Mouse (Mus musculus) cerebellum, postnatal 14 days (tissue): ENCODE data around the gene Hist2h3b.
"Not testable (repeated sequence)": the region's sequence is repeated elsewhere in the genome, so short reads cannot be mapped to it uniquely, and the experiment has no call there.

ENCODE experiments used
- DNase-seq, 2 experiments: peaks; one replicate each; pipeline ENCODE4 v3.0.0; 2021; ENCODE audit warnings: mixed read lengths in 2 of 2

Hist2h3b gene

DNA sequence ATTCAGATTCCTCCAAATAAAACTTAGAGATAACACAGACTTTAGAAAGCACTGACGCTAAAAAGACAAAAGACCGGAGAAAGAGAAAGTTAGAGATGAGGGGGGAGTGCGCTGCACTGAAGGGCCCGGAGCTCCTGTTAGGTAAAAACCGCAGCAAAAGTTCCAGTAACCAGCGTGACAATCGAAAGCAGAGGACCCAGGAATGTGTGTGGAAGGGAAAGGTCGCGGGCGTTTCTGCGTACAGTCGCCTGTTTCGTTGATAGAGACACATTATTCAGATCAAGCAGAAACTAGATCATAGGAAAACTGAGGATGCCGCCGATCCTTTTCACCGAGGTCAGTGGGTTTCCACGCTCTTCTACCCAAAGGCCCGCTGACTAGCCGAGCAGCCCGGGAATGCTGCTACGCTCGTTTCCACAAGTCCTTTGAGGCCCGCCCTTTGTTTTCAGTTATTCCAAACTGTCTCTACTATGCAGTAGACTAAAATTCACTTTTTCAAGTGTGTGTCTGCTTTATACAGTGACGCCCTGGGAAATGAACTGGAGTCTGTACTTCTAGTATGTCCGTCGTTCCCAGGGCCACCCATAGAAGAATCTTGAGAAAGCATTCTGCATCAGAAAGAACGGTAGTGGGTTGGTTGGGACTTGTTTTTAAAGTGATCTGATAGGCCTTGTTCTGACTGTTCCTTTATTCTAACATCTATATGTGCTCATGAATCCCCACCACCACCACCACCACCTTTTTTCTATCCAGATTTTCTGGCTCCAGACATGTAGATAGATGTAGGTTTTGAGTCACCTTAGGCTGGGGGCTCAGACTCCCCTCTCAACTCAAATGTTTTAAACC lies 4.7 kb upstream of the Hist2h3b start:
- peak; percentile 57 to 67 for DNase-seq

DNA sequence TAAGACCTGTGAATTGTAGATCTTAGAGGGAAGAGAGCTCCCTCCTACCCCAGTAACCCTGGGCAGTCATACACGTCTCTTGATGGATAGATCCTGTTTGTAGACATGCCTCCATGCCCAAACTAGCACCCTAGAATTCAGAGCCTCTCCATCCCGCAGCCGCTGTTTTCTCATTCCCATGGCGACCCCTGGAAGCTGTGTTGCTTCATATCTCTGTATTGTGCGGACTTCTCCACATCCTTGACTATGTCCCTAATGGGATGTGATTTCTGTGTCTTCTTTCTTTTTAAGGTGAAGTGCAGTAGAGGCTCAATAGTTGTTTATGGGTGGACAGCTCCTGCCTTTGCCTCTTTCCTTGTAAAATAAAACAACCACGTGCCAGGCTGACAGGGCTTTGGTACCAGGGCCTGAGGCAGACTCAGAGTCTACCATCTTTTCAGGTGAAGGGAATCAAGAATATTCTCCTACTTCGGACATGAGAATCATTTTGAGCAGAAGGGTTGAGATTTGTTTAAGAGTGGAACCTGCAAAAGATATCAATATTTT lies 4.0 kb upstream of the Hist2h3b start:
- no peak for DNase-seq

DNA sequence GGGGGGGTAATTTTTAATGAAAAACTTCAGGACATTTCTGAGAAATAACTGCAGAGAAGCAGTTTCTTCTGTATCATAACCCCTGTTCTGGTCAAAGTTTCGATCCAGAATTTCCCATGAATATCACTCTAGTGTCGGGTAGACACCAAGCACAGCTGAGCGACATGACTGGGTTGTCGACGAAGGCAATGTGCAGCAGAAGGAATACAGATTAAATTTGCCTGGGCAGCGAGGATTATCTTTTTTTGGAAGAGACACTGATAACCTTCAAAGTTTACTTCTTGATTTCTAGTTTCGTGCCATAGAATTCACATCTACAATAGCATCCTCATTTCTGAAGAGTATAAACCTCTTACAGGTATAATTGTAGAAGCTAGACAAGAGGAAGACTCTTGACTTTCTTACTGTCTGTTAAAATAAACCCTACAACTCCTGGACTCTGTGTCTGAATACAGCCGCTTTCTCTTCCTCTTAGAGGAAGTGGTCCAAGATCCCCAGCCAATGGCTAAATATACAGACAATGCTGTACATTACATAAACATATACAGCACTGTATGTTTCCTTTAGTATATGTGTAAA lies 2.2 kb upstream of the Hist2h3b start:
- no peak for DNase-seq

DNA sequence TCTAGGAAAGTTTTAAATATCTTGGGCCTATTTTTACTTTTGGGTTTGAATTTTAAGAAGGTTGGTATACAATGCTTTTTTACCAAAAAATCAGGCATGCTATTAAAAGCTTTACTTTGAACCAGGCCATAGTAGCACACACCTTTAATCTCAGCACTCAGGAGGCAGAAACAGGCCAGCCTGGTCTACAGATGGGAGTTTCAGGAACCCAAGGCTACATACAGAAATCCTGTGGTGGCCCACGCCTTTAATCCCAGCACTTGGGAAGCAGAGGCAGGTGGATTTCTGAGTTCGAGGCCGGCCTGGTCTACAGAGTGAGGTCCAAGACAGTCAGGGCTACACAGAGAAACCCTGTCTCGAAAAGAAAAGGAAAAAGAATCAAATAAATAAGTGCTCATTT lies 913 bp upstream of the Hist2h3b start:
- DNase-seq = no peak

DNA sequence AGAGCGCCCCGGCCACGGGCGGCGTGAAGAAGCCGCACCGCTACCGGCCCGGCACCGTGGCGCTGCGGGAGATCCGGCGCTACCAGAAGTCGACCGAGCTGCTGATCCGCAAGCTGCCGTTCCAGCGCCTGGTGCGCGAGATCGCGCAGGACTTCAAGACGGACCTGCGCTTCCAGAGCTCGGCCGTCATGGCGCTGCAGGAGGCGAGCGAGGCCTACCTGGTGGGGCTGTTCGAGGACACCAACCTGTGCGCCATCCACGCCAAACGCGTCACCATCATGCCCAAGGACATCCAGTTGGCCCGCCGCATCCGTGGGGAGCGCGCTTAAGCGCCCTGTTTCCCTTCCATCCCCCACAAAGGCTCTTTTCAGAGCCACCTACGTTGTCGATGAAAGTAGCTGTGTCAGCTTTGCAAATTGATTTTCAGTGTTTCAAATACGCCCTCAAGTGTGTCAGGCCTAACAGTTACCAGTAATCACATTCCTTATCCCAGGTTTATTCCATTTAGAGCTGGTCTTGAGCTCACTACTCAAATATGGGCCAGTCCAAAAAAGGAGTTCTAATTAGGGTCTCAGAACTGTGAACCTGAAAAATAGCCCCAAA lies 423 bp downstream of the Hist2h3b start:
- DNase-seq = peak in 1 of 2 experiments; percentile 41

DNA sequence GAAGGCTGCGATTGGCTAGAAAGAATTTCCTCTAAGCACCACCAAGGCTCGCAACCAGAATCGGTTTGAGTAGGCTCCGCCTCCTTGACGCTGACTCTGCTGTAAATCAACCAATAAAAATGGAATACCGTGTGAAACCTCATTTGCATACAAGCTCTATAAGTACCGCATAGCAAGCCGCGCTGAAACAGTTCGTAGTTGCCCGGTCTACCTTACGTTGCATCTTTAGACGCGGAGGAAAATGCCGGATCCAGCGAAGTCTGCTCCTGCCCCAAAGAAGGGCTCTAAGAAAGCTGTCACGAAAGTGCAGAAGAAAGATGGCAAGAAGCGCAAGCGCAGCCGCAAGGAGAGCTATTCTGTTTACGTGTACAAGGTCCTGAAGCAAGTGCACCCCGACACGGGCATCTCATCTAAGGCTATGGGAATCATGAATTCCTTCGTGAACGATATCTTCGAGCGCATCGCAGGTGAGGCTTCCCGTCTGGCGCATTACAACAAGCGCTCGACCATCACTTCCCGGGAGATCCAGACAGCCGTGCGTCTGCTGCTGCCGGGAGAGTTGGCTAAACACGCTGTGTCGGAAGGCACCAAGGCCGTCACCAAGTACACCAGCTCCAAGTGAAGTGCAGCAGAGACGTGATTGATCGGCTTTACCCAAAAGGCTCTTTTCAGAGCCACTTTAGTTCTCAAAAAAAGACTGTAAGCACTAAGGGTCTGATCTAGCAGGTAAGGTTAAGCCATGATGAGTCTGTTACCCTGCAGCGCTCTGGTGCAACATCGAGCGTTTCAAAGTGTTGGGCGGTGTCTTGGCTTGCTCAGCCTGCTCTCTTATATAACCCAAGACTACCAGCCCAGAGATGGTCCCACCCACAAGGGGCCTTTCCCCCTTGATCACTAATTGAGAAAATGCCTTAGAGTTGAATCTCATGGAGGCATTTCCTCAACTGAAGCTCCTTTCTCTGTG lies 1.3 kb downstream of the Hist2h3b start, which contains the start of gene Hist2h2bb:
TSS of gene Hist2h2bb (plus strand) at position 242 of the 964 bp plus-strand sequence.
- peak; percentile 88 to 93 for DNase-seq

DNA sequence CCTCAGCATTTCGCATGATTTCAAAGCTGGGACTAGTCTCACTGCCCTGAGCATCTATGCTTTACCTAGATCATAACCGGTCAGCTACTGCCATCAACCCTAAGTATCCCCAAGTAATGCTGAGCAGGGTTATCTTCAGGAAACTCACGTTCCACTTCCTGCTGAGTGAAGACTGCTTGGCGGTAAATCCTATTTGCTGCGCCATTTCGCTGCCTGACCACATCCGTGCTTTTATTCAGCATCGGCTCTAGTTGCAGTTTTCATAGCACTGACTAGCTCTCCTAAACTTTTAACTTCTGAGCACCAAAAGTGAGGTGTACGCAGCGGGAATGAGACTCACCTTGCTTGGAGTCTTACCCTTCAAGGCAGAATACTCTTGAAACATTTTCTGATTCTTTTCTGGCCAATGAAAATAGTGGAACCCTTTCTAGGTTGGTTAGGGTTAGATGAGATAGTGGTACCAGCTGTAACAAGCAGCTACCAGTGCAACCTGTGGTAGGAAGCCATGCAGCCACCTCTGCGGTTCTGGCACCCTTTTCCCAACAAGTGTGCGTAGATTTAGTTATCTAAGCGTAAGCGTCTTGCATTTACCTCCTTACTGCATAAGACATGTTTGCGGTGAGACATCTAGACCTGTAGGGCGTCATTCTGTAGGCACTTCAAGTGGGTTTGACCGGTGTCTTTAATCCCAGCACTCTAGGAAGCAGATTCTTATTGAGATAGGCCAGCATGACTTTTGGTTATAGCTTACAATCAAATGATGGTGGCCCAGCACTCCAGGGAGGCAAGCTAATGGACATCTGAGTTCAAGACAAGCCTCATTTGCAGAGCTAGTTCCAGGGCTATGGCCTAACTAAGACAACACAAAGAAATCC lies 5.4 kb downstream of the Hist2h3b start:
- DNase-seq = no peak

DNA sequence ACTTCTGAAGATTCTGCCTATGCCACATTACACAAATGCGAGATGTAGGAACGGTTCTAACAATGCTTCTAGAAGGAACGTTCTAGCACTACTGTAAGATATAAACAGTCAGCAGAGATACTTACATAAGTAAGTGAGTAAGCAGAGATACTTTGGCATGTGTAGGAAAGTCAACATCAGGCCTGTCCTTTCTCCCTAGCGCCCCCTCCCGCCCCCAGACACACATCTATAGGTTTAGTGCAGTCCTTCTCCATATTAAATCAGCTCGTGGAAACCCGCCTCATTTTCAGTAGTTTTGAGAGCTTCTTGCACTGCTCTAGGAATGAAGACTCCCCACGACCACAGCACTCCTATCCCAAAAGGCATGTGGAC lies 9.0 kb downstream of the Hist2h3b start:
- peak in 1 of 2 experiments; percentile 53 for DNase-seq

DNA sequence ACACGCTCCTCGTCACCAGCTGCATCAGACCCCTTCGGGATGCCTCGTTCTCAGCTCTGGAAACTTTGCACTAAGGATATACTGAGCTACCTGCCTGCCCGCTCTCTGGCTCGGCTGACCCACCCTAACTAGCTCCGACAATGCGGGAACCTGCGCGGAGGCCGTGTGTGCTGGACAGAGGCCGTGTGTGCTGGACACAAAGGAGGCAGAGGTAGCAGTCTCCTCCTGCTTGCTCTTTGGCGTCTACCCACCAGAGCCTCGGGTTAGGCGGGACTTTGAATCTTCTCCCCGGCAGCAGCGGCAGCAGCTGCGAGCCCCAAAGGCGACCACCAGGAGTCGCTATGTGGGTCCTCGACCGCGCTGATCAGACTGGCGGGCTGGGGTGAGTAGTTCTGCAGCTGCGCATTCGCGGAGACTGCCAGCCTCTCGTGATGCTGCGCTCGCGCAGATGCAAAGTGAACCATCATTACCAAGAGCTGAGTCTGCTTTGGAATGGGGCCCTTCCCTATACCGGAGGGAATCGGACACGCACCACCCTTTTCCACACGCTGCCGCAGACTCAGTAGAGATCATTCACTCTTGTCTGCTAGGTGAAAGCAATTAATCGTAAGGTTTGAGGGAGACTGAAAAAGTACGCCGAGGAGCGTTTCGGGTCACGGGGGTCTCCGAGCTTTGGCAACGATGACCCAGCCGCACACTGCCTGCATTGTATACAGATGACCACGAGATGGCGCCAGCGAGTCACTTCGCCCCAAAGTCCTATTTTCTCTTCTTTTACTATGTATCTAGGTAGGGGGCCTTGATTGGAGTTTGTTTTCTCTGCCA lies 9.6 kb downstream of the Hist2h3b start:
- DNase-seq = peak; percentile 92 to 94

DNA sequence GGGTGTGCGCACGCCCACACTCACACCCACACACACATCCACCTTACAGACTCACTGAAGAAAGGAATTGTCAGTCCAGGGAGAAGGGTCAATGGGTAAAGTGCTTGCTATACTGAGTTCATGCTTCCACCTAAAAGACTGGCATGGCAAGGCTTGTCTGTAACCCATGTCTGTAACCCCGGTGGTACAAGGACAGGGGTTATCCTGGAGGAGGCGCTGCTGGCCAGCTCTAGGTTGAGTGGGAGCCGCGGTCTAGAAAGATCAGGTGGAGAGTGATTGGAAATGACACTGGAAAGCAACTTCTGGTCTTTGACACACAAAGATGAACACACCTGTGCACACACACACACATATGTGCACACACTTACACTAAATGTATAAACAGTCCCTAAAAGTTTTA lies 12.2 kb downstream of the Hist2h3b start:
- no peak for DNase-seq

DNA sequence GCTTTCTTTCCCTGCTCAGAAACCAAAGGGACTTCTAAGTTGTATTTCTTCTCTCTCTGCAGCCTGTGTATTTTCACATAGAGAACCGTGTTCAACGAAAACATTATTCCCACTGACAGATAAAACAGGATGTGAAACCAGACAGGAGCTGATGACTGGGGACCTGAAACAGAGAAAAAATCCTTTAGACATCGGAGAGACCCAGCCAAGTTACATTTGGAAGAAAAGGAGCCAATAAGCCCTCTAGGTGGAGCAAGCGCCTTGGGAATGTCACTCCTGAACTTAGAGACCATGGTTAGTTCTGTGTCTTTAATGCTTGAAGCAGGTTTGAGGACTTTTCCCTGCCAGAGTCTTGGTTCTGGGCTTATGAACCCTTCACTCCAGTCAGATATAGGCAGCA lies 16.0 kb downstream of the Hist2h3b start:
- peak in 1 of 2 experiments; percentile 30 for DNase-seq

DNA sequence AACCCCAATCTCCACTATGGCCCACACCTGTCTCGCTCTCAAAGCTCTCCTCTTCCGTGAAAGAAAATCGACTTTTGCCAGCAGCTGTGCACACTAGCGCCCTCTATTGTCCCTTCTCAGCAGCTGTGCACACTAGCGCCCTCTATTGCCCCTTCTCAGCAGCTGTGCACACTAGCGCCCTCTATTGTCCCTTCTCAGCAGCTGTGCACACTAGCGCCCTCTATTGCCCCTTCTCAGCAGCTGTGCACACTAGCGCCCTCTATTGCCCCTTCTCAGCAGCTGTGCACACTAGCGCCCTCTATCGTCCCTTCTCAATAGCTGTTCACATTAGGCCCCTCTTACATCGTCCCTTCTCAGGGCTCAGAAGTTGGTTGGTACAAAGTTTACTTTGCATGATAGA lies 18.9 kb downstream of the Hist2h3b start:
- not testable (repeated sequence) for DNase-seq

DNA sequence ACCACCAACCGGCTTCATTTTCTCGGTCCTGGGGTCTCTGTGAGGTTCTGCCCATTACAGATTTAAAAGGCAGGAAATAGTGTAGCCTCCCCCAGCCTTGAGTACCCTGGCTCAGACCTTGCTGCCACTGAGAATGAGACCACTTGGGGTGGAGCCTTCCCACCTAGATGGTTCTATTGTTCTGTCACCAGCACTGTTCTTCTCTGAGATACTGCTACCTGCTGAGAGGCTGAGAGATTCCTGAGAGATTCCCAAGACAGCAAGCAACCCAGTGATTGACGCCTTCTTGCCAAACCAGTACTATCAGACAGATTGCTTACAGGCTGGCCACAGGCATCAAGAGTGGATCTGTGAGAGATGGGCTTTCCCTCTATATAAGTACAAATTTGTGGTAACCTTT lies 20.7 kb downstream of the Hist2h3b start:
- DNase-seq = no peak

DNA sequence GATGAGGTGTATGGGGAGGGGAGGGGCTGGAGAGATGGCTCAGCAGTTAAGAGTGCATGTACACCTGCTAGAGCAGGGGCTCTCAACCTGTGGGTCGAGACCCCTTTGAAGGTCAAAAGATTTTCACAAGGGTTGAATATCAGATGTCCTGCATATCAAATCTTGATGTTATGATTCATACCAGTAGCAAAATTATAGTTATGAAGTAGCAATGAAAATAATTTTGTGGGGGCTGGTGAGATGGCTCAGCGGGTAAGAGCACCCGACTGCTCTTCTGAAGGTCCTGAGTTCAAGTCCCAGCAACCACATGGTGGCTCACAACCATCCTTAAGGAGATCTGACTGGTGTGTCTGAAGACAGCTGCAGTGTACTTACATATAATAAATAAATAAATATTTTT lies 22.3 kb downstream of the Hist2h3b start:
- DNase-seq = not testable (repeated sequence)

DNA sequence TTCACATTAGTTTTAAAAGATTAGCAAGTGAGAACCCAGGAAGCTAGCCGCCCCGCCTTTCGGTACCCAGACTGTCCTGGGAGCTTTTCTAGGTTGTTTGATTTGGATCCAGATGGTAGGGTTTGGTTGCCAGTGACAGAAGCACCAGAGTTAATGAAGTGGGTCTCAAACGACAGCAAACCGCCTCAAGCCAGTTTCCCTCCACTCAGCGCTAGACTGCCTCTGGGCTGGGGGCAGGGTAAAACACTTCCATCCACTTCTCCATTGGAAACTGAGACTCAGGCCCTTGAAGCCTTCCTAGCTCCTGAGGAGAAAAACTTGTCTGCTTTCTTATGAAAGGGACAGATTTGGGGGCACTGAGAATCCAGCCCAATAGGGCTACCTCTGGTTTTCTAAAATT lies 24.2 kb downstream of the Hist2h3b start:
- DNase-seq = no peak

DNA sequence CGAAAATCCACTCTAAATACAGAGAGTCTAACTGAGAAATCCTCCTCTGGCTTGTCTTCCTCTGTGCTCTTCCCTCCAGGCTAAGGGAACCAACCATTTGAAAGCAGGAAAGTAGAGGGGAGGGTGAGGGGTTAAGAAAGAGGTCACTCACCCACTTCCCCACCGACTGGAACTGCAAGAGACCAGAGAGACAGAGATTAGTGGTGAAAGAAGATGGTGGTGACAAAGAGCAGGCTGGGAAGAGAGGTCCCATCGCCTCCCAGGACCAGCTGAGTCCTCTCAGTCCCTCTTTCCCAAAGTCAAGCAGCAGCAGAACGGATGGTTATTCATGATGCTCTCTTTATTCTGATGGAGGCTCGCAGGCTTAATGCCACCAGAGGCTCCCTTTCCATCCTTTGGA lies 24.9 kb downstream of the Hist2h3b start:
- DNase-seq = no peak

DNA sequence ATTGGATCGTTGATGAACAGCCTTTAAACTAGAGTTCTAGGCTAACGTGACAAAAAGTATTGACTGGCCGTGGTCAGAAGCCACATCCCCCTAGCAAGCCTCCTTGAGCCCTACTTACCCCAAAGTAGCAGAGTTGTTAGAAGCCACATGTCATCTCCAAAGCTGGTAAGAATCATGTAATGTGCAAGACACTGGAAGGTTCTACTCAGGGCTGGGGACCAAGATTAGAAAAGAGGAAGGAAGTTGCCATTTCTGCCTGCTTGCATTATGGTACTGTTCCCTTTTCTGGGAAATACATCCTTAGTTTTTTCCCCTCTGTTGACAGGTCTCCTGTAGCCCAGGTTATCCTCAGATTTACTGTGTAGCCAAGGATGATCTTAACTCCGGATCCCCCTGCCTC lies 25.3 kb downstream of the Hist2h3b start, which contains the start of gene Fcgr1:
TSS of gene Fcgr1 (minus strand) at position 183 of the 400 bp plus-strand sequence.
- DNase-seq = no peak

DNA sequence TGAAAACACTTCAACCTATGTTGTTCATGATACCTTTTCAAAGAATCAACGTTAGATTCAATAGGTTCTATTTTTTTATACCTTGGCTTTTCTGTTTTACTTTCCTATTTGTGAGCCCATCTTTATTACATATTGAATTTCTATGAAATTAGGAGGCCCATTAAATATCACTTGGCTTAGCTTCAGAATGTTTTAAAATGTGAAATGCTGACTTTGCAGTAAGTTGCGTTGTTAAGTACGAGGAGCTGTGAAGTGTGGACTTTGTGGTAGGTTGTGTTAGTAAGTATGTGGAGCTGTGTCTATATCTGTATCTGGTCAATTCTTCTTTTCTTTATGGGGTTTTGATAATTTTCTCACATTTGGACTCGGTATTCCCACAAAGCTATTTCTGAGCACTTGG lies 29.9 kb downstream of the Hist2h3b start:
- no peak for DNase-seq

DNA sequence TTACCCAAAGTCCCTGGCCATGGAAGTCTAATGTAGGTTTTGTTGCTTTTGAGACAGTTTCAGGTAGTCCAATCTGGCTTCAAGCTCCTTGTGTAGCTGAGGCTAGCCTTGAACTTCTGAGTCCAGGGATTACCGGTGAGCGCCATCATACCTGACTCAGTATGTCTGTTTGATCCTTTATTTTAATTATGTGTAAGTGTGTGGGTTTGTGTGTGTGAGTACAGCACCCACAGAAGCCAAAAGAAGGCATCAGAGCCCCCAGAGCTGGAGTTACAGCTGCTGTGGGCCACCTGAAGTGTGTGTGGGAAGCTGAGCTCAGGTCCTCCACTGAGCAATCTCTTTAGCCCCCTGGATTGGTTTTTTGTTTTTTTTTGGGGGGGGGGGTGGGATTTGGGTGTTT lies 31.1 kb downstream of the Hist2h3b start:
- no peak for DNase-seq
